23 mouse cellular contexts compared by ENCODE assay signal in genomic region chr4:119843294-119843693, GRCm38 (mm10).
DNase-seq lines count a peak whose midpoint lies in the region; ATAC-seq and TF ChIP-seq lines count a peak whose summit lies in the region.
"Had no signal": no experiment of that assay in that cellular context is flagged by ENCODE, and none has a peak within 500 bp of the region (broad histone marks: within the 10 kb centered on the region; RNA-seq: fewer than 3 reads in every experiment).

No protein-coding gene starts in this region.

- dilution Hi-C loops in CH12.LX (cut with MboI; ENCODE audit: extremely low pct_ligation_motif_present, extremely low pct_unique_long_range_greater_than_20kb, low sequenced_read_pairs): no loop called here

- H3K4me3 ChIP-seq in lung, embryonic 14.5 days (ENCODE audit: low read depth, low read length): no peak overlapping the region
- H3K4me3 ChIP-seq in lung, adult 2 months (replicated peaks; ENCODE audit: extremely low read depth, low read depth, low read length): no peak overlapping the region
- H3K4me3 ChIP-seq in CH12.LX (replicated peaks in 1 of 3; ENCODE audit: low read depth in 2 of 3, low read length in 2 of 3, poor library complexity in 1 of 3): peak overlapping the region in 1 of 3 experiments; percentile 22
- no peak overlapping the region for H3K4me3 ChIP-seq in hindbrain, embryonic 16.5 days (ENCODE audit: low read length)
- H3K4me3 ChIP-seq: forebrain, embryonic 10.5 days; hindbrain, embryonic 12.5 days; left cerebral cortex, adult 2 months; limb, embryonic 15.5 days; midbrain, embryonic 13.5 days had no signal

- 21% methylated on average over 3 of the region's 3 CpGs for WGBS in lung, embryonic 14.5 days
- WGBS in lung, adult 2 months: 32% methylated on average over 3 of the region's 3 CpGs
- WGBS in hindbrain, embryonic 16.5 days: 55% methylated on average over 3 of the region's 3 CpGs

- no peak for TF ChIP-seq CTCF in lung, embryonic 14.5 days (IDR thresholded peaks at IDR 0.05; ENCODE audit: low read depth)
- TF ChIP-seq CTCF in lung, adult 2 months (IDR thresholded peaks at IDR 0.05; ENCODE audit: insufficient read depth, low read length): no peak
- no peak for TF ChIP-seq CTCF in CH12.LX (conservative IDR thresholded peaks at IDR 0.05 in 1 of 2, IDR thresholded peaks at IDR 0.05 in 1 of 2; ENCODE audit: low read depth in 2 of 2, low read length in 2 of 2)

- peaks cover 11% of the 10 kb centered on the region; the same call in 1 of the 2 replicates for H3K4me1 ChIP-seq in lung, embryonic 14.5 days (ENCODE audit: insufficient read depth)
- peaks cover 6% of the 10 kb centered on the region; the same call in 1 of the 2 replicates for H3K4me1 ChIP-seq in lung, adult 2 months (ENCODE audit: control insufficient read depth, insufficient read depth, low read length)
- peaks cover 25 to 70% of the 10 kb centered on the region in 2 experiments for H3K4me1 ChIP-seq in CH12.LX (ENCODE audit: control insufficient read depth in 1 of 2, insufficient read depth in 2 of 2)
- no peaks in the 10 kb centered on the region for H3K4me1 ChIP-seq in hindbrain, embryonic 16.5 days (ENCODE audit: control insufficient read depth, insufficient read depth, low read depth, low read length)
- H3K4me1 ChIP-seq: hindbrain, embryonic 12.5 days; limb, embryonic 15.5 days; midbrain, embryonic 13.5 days had no signal

- no peaks in the 10 kb centered on the region for H3K9me3 ChIP-seq in lung, embryonic 14.5 days (ENCODE audit: low read depth, low read length)
- H3K9me3 ChIP-seq in CH12.LX (replicated peaks; ENCODE audit: low read length): no peaks in the 10 kb centered on the region
- H3K9me3 ChIP-seq in hindbrain, embryonic 16.5 days (ENCODE audit: control insufficient read depth, low read length): no peaks in the 10 kb centered on the region
- H3K9me3 ChIP-seq: forebrain, embryonic 10.5 days; hindbrain, embryonic 12.5 days; limb, embryonic 15.5 days; midbrain, embryonic 13.5 days had no signal

- ATAC-seq in lung, embryonic 14.5 days (ENCODE audit: insufficient read depth): peak; percentile 41; the same call in 1 of the 2 replicates
- peak; percentile 46; the same call in 1 of the 2 replicates for ATAC-seq in megakaryocyte progenitor cell, adult 5-6 weeks (replicated peaks; ENCODE audit: poor library complexity)
- no peak for ATAC-seq in frontal cortex, adult (ENCODE audit: low TSS enrichment)
- ATAC-seq in hindbrain, embryonic 16.5 days: no peak
- ATAC-seq: midbrain, embryonic 13.5 days had no signal

- no peak for DNase-seq in lung, embryonic 14.5 days
- DNase-seq in lung, adult 2 months: no peak
- DNase-seq in CH12.LX (ENCODE audit: extremely low read depth) (no peak), adipocyte (ENCODE audit: low spot score) (peak; percentile 29)
- DNase-seq in T-cell, adult 2 months (ENCODE audit: low spot score): no peak
- DNase-seq: adrenal gland, postnatal 25 days; cerebellum, adult 11 months; cerebellum, postnatal 10 days; kidney, adult 11 months; kidney, postnatal 4 days; layer of hippocampus, adult 9-11 months; left cerebral cortex, postnatal 4 days; right cerebral cortex, postnatal 14 days; thymus, adult 2 months had no signal

- TF ChIP-seq EP300 in CH12.LX (IDR thresholded peaks at IDR 0.05; ENCODE audit: low read length): no peak

- H3K4me2 ChIP-seq in lung, embryonic 14.5 days: no peak overlapping the region
- H3K4me2 ChIP-seq in CH12.LX (ENCODE audit: insufficient read depth, low read depth, poor library complexity, severe bottlenecking): no peak overlapping the region
- no peak overlapping the region for H3K4me2 ChIP-seq in hindbrain, embryonic 16.5 days (ENCODE audit: low read length)
- H3K4me2 ChIP-seq: hindbrain, embryonic 12.5 days; limb, embryonic 15.5 days; midbrain, embryonic 13.5 days had no signal

- H3K27ac ChIP-seq in lung, embryonic 14.5 days (ENCODE audit: low read depth): peak overlapping the region; percentile 71; the same call in 1 of the 2 replicates
- 0 out of 2 replicates have a peak overlapping the region, but pooled peaks have one; percentile 44 for H3K27ac ChIP-seq in CH12.LX (ENCODE audit: insufficient read depth, low read depth)
- H3K27ac ChIP-seq in hindbrain, embryonic 16.5 days (ENCODE audit: low read depth, low read length): no peak overlapping the region
- H3K27ac ChIP-seq: forebrain, embryonic 10.5 days; hindbrain, embryonic 12.5 days; left cerebral cortex, adult 2 months; limb, embryonic 15.5 days; liver, embryonic 14.5 days; midbrain, embryonic 13.5 days had no signal

- no peak for TF ChIP-seq RAD21 in CH12.LX (IDR thresholded peaks at IDR 0.05; ENCODE audit: low read depth, low read length)

- H3K27me3 ChIP-seq in lung, embryonic 14.5 days (ENCODE audit: insufficient read depth, low read length): no peaks in the 10 kb centered on the region
- no peaks in the 10 kb centered on the region for H3K27me3 ChIP-seq in CH12.LX (replicated peaks)
- no peaks in the 10 kb centered on the region for H3K27me3 ChIP-seq in hindbrain, embryonic 16.5 days (replicated peaks; ENCODE audit: control insufficient read depth, insufficient read depth, low read length)
- H3K27me3 ChIP-seq: hindbrain, embryonic 12.5 days; limb, embryonic 15.5 days; midbrain, embryonic 13.5 days had no signal

- no peak overlapping the region for H3K9ac ChIP-seq in lung, embryonic 14.5 days
- no peak overlapping the region for H3K9ac ChIP-seq in CH12.LX (ENCODE audit: insufficient read depth, low read depth)
- no peak overlapping the region for H3K9ac ChIP-seq in hindbrain, embryonic 16.5 days (ENCODE audit: low read depth, low read length)
- H3K9ac ChIP-seq: hindbrain, embryonic 12.5 days; limb, embryonic 15.5 days; liver, embryonic 14.5 days; midbrain, embryonic 13.5 days had no signal

- H3K79me2 ChIP-seq in CH12.LX (replicated peaks; ENCODE audit: control insufficient read depth, extremely low read depth, insufficient read depth, poor library complexity, severe bottlenecking): no peaks in the 10 kb centered on the region

- H3K36me3 ChIP-seq in lung, embryonic 14.5 days (ENCODE audit: insufficient read depth): no peaks in the 10 kb centered on the region
- peaks cover 0 to 2% of the 10 kb centered on the region in 2 experiments for H3K36me3 ChIP-seq in CH12.LX (replicated peaks in 1 of 2; ENCODE audit: control insufficient read depth in 1 of 2, insufficient read depth in 1 of 2, low read length in 1 of 2)
- no peaks in the 10 kb centered on the region for H3K36me3 ChIP-seq in hindbrain, embryonic 16.5 days (ENCODE audit: control insufficient read depth, insufficient read depth, low read length)
- H3K36me3 ChIP-seq: forebrain, embryonic 10.5 days; hindbrain, embryonic 12.5 days; limb, embryonic 15.5 days; midbrain, embryonic 13.5 days had no signal

- in situ Hi-C loops in CH12.LX (cut with MboI; ENCODE audit: low pct_ligation_motif_present, low pct_unique_long_range_greater_than_20kb, low sequenced_read_pairs): no loop called here

- no peak for TF ChIP-seq POLR2A in lung, adult 2 months (IDR thresholded peaks at IDR 0.05; ENCODE audit: borderline replicate concordance, extremely low read depth, low read depth, low read length)
- no peak for TF ChIP-seq POLR2A in CH12.LX (IDR thresholded peaks at IDR 0.05; ENCODE audit: low read depth, low read length)

TF ChIP-seq in CH12.LX, 34 proteins besides CTCF, POLR2A, EP300 and RAD21:
- no peak for TF ChIP-seq ZKSCAN1 (IDR thresholded peaks at IDR 0.05; ENCODE audit: borderline replicate concordance, low read depth, low read length)
- no peak for TF ChIP-seq RCOR1 (conservative IDR thresholded peaks at IDR 0.05; ENCODE audit: low read depth, low read length)
- TF ChIP-seq MEF2A (IDR thresholded peaks at IDR 0.05; ENCODE audit: borderline replicate concordance, low read depth, low read length): no peak
- no peak for TF ChIP-seq SIN3A (IDR thresholded peaks at IDR 0.05; ENCODE audit: low read length)
- no peak for TF ChIP-seq MXI1 (IDR thresholded peaks at IDR 0.05; ENCODE audit: low read depth, low read length)
- TF ChIP-seq UBTF (IDR thresholded peaks at IDR 0.05; ENCODE audit: low read depth, low read length): no peak
- TF ChIP-seq JUN (IDR thresholded peaks at IDR 0.05; ENCODE audit: insufficient read depth, low read depth, low read length): no peak
- TF ChIP-seq MYC (IDR thresholded peaks at IDR 0.05; ENCODE audit: low read depth, low read length): no peak
- no peak for TF ChIP-seq ZMIZ1 (IDR thresholded peaks at IDR 0.05; ENCODE audit: low read depth, low read length)
- TF ChIP-seq NRF1 (IDR thresholded peaks at IDR 0.05; ENCODE audit: low read depth, low read length): no peak

Comparison
In these comparisons a context has a peak if more than half of its experiments do, and no peak if none do; other contexts are left out.
1. ATAC-seq: peak in lung, embryonic 14.5 days (single experiment) and megakaryocyte progenitor cell, adult 5-6 weeks (single experiment); none in frontal cortex, adult (single experiment) and hindbrain, embryonic 16.5 days (single experiment).